Mouse (Mus musculus): ENCODE results near the gene Tor3a.

DNA sequence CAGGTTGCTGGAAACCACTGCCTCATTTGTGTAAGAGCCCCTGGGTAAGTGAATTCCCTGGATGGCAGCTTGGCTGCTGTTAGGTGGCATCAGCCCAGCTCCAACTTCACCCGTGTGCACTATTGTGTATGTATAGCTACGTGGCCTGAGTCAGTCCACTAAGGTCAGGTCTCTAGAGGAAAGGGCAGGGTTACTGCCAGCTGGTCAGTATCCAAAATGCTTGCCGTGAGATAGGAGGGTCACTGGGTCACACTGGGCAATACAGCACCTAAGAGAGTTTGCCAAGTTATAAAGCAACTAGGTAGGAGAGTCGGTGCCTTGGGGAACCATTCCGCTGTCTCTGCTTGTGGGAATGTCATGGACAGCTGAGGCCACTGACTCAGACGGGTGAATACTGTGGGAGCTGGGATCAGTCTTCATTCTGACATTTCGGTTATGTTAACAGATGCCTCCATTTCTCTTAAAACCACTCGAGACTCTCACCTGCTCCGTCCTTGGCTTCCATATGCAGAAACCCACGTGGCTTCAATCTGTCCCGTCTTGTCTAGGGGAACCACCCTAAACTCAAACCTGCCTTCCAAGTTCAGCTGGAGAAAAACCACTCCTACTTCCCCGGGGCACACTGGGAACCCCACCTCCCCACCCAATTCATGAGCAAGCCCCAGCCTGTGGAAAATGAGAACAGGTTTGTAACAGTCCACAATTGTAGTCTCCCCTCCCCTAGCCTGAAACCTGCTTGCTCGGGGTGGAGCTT lies 14.1 kb downstream of the Tor3a start:
- TF ChIP-seq CTCF (IDR thresholded peaks at IDR 0.05; ENCODE audit: low read depth) (no peak), EP300 (IDR thresholded peaks at IDR 0.05; ENCODE audit: low read depth) (peak; percentile 91)
